Mouse (Mus musculus): Measurements from ENCODE around the gene Mob4. TPM values are rescaled to one million over a fixed set of nuclear protein-coding genes. Genes with fewer than 3 reads are reported as not detected.

Gene Mob4
- polyA plus RNA-seq, 1 experiment from 2014 or later, result 148 TPM

- H3K27me3 ChIP-seq, result no peaks in the 10 kb centered on the region
- H3K36me3 ChIP-seq (replicated peaks), result peaks cover 22% of the 10 kb centered on the region; the same call in 1 of the 2 replicates
- no peak overlapping the region for H3K27ac ChIP-seq
- no peak overlapping the region for H3K4me2 ChIP-seq
- H3K4me1 ChIP-seq, result peaks cover 17% of the 10 kb centered on the region
- H3K9me3 ChIP-seq, result no peaks in the 10 kb centered on the region
- no peak overlapping the region for H3K4me3 ChIP-seq (replicated peaks)
- no peak for ATAC-seq (ENCODE audit: low FRiP score)
- 92% methylated on average over 1 of the region's 1 CpGs for WGBS
- H3K9ac ChIP-seq, result no peak overlapping the region
Observed at GRCm38 (mm10) chr1:55135846-55136245, 4.8 kb downstream of the Mob4 start.

- no peaks in the 10 kb centered on the region for H3K9me3 ChIP-seq
- H3K27me3 ChIP-seq, result no peaks in the 10 kb centered on the region
- ATAC-seq (ENCODE audit: low FRiP score), result no peak
- H3K4me3 ChIP-seq (replicated peaks), result no peak overlapping the region
- peaks cover 40% of the 10 kb centered on the region for H3K36me3 ChIP-seq (replicated peaks)
- H3K4me2 ChIP-seq, result no peak overlapping the region
- WGBS, result 95% methylated on average over 4 of the region's 4 CpGs
- no peak overlapping the region for H3K9ac ChIP-seq
- H3K27ac ChIP-seq, result no peak overlapping the region
- H3K4me1 ChIP-seq, result no peaks in the 10 kb centered on the region
Observed at GRCm38 (mm10) chr1:55144338-55144737, 13.3 kb downstream of the Mob4 start.

- Histone ChIP-seq H3K4me3 (replicated peaks) (no peak overlapping the region), H3K4me1 (no peaks in the 10 kb centered on the region), H3K27me3 (no peaks in the 10 kb centered on the region), H3K27ac (no peak overlapping the region), H3K9me3 (no peaks in the 10 kb centered on the region), H3K9ac (no peak overlapping the region), H3K36me3 (replicated peaks) (peaks cover 43% of the 10 kb centered on the region), H3K4me2 (no peak overlapping the region)
- WGBS, result 95% methylated on average over 7 of the region's 7 CpGs
- ATAC-seq (ENCODE audit: low FRiP score), result no peak
Observed at GRCm38 (mm10) chr1:55145556-55145955, 14.5 kb downstream of the Mob4 start.

GRCm38 (mm10) chr1:55157329-55157728 lies 26.3 kb downstream of the Mob4 start:
- ATAC-seq (ENCODE audit: low FRiP score), result no peak
- Histone ChIP-seq H3K4me3 (replicated peaks) (no peak overlapping the region), H3K9ac (no peak overlapping the region), H3K4me2 (no peak overlapping the region), H3K27ac (no peak overlapping the region), H3K36me3 (replicated peaks) (peaks cover 33% of the 10 kb centered on the region), H3K9me3 (no peaks in the 10 kb centered on the region), H3K4me1 (no peaks in the 10 kb centered on the region), H3K27me3 (no peaks in the 10 kb centered on the region)
- WGBS, result 95% methylated on average over 4 of the region's 4 CpGs

- H3K27me3 ChIP-seq, result no peaks in the 10 kb centered on the region
- no peaks in the 10 kb centered on the region for H3K4me1 ChIP-seq
- H3K9ac ChIP-seq, result no peak overlapping the region
- WGBS, result 90% methylated on average over 3 of the region's 3 CpGs
- no peak overlapping the region for H3K4me3 ChIP-seq (replicated peaks)
- no peak overlapping the region for H3K27ac ChIP-seq
- no peaks in the 10 kb centered on the region for H3K9me3 ChIP-seq
- no peak overlapping the region for H3K4me2 ChIP-seq
- peaks cover 31% of the 10 kb centered on the region for H3K36me3 ChIP-seq (replicated peaks)
- ATAC-seq (ENCODE audit: low FRiP score), result no peak
Observed at GRCm38 (mm10) chr1:55158211-55158610, 27.2 kb downstream of the Mob4 start.

GRCm38 (mm10) chr1:55158821-55159220 lies 27.8 kb downstream of the Mob4 start:
- Histone ChIP-seq H3K36me3 (replicated peaks) (peaks cover 29% of the 10 kb centered on the region), H3K27ac (no peak overlapping the region), H3K4me3 (replicated peaks) (no peak overlapping the region), H3K9me3 (no peaks in the 10 kb centered on the region), H3K27me3 (no peaks in the 10 kb centered on the region), H3K9ac (no peak overlapping the region), H3K4me2 (no peak overlapping the region), H3K4me1 (no peaks in the 10 kb centered on the region)
- 94% methylated on average over 8 of the region's 8 CpGs for WGBS
- ATAC-seq (ENCODE audit: low FRiP score), result no peak

- H3K4me2 ChIP-seq, result no peak overlapping the region
- H3K27ac ChIP-seq, result no peak overlapping the region
- H3K9me3 ChIP-seq, result no peaks in the 10 kb centered on the region
- 96% methylated on average over 3 of the region's 3 CpGs for WGBS
- ATAC-seq (ENCODE audit: low FRiP score), result no peak
- no peak overlapping the region for H3K9ac ChIP-seq
- H3K4me1 ChIP-seq, result no peaks in the 10 kb centered on the region
- peaks cover 29% of the 10 kb centered on the region for H3K36me3 ChIP-seq (replicated peaks)
- no peaks in the 10 kb centered on the region for H3K27me3 ChIP-seq
- H3K4me3 ChIP-seq (replicated peaks), result no peak overlapping the region
Observed at GRCm38 (mm10) chr1:55160218-55160617, 29.2 kb downstream of the Mob4 start.

- Histone ChIP-seq H3K4me2 (no peak overlapping the region), H3K9ac (no peak overlapping the region), H3K36me3 (replicated peaks) (peaks cover 21% of the 10 kb centered on the region), H3K27me3 (no peaks in the 10 kb centered on the region), H3K27ac (no peak overlapping the region), H3K9me3 (no peaks in the 10 kb centered on the region), H3K4me3 (replicated peaks) (no peak overlapping the region), H3K4me1 (no peaks in the 10 kb centered on the region)
- WGBS, result 95% methylated on average over 17 of the region's 17 CpGs
- ATAC-seq (ENCODE audit: low FRiP score), result no peak
Observed at GRCm38 (mm10) chr1:55160831-55161638, 30.0 kb downstream of the Mob4 start.

GRCm38 (mm10) chr1:55161895-55162294 lies 30.9 kb downstream of the Mob4 start:
- Histone ChIP-seq H3K9me3 (no peaks in the 10 kb centered on the region), H3K4me2 (no peak overlapping the region), H3K27me3 (no peaks in the 10 kb centered on the region), H3K9ac (no peak overlapping the region), H3K27ac (no peak overlapping the region), H3K36me3 (replicated peaks) (peaks cover 13% of the 10 kb centered on the region), H3K4me3 (replicated peaks) (no peak overlapping the region), H3K4me1 (no peaks in the 10 kb centered on the region)
- WGBS, result 69% methylated on average over 7 of the region's 7 CpGs
- ATAC-seq (ENCODE audit: low FRiP score), result no peak

GRCm38 (mm10) chr1:55162781-55163180 lies 31.8 kb downstream of the Mob4 start:
- no peak for ATAC-seq (ENCODE audit: low FRiP score)
- H3K9ac ChIP-seq, result no peak overlapping the region
- H3K9me3 ChIP-seq, result no peaks in the 10 kb centered on the region
- H3K27me3 ChIP-seq, result no peaks in the 10 kb centered on the region
- H3K36me3 ChIP-seq (replicated peaks), result peaks cover 4% of the 10 kb centered on the region; the same call in 1 of the 2 replicates
- no peak overlapping the region for H3K4me3 ChIP-seq (replicated peaks)
- 63% methylated on average over 5 of the region's 5 CpGs for WGBS
- H3K4me2 ChIP-seq, result no peak overlapping the region
- no peaks in the 10 kb centered on the region for H3K4me1 ChIP-seq
- H3K27ac ChIP-seq, result no peak overlapping the region

GRCm38 (mm10) chr1:55164005-55164404 lies 33.0 kb downstream of the Mob4 start:
- no peak overlapping the region for H3K9ac ChIP-seq
- no peak for ATAC-seq (ENCODE audit: low FRiP score)
- H3K4me1 ChIP-seq, result no peaks in the 10 kb centered on the region
- 0 out of 2 replicates have a peak, but pooled peaks cover 2% of the 10 kb centered on the region for H3K9me3 ChIP-seq
- H3K27ac ChIP-seq, result no peak overlapping the region
- 65% methylated on average over 5 of the region's 5 CpGs for WGBS
- no peaks in the 10 kb centered on the region for H3K27me3 ChIP-seq
- H3K4me2 ChIP-seq, result no peak overlapping the region
- 0 out of 2 replicates have a peak, but pooled peaks cover 4% of the 10 kb centered on the region for H3K36me3 ChIP-seq (replicated peaks)
- H3K4me3 ChIP-seq (replicated peaks), result no peak overlapping the region

- no peak for ATAC-seq (ENCODE audit: low FRiP score)
Observed at GRCm38 (mm10) chr1:55167560-55167959, 36.5 kb downstream of the Mob4 start.

GRCm38 (mm10) chr1:55168591-55168990 lies 37.6 kb downstream of the Mob4 start:
- Histone ChIP-seq H3K4me2 (no peak overlapping the region), H3K9ac (no peak overlapping the region)
- WGBS, result 88% methylated on average over 4 of the region's 4 CpGs

More at GRCm38 (mm10) chr1:55167560-55167959, 36.5 kb downstream of the Mob4 start:
- H3K4me3 ChIP-seq (replicated peaks), result no peak overlapping the region
- no peak overlapping the region for H3K27ac ChIP-seq
- H3K27me3 ChIP-seq, result no peaks in the 10 kb centered on the region
- H3K4me2 ChIP-seq, result no peak overlapping the region
- H3K36me3 ChIP-seq (replicated peaks), result no peaks in the 10 kb centered on the region
- H3K9me3 ChIP-seq, result peaks cover 6% of the 10 kb centered on the region; the same call in 1 of the 2 replicates
- 83% methylated on average over 4 of the region's 4 CpGs for WGBS
- no peak overlapping the region for H3K9ac ChIP-seq
- H3K4me1 ChIP-seq, result no peaks in the 10 kb centered on the region

More at GRCm38 (mm10) chr1:55168591-55168990, 37.6 kb downstream of the Mob4 start:
- H3K4me1 ChIP-seq, result no peaks in the 10 kb centered on the region
- no peaks in the 10 kb centered on the region for H3K36me3 ChIP-seq (replicated peaks)
- no peak overlapping the region for H3K27ac ChIP-seq
- peaks cover 6% of the 10 kb centered on the region; the same call in 1 of the 2 replicates for H3K9me3 ChIP-seq
- no peaks in the 10 kb centered on the region for H3K27me3 ChIP-seq
- ATAC-seq (ENCODE audit: low FRiP score), result no peak
- no peak overlapping the region for H3K4me3 ChIP-seq (replicated peaks)
